Mouse (Mus musculus) testis, adult 10 weeks (tissue): ENCODE data around the gene Vmn1r236. TPM values are rescaled to one million over a fixed set of nuclear protein-coding genes. Genes with fewer than 3 reads are reported as not detected.

Experiments used
- polyA plus RNA-seq: library from polyadenylated mRNA; stranded (reverse); fragments of 350-450 nt; fragmentation: Illumina TruSeq; extraction: RNeasy Lipid Tissue Mini Kit (QIAGEN cat#74804); gene quantifications from one replicate; pipeline ENCODE4 v1.2.3, GENCODE M21; 2014; ENCODE audit warnings: low read depth, low replicate concordance

Gene Vmn1r236
- 0.07 TPM for polyA plus RNA-seq

DNA sequence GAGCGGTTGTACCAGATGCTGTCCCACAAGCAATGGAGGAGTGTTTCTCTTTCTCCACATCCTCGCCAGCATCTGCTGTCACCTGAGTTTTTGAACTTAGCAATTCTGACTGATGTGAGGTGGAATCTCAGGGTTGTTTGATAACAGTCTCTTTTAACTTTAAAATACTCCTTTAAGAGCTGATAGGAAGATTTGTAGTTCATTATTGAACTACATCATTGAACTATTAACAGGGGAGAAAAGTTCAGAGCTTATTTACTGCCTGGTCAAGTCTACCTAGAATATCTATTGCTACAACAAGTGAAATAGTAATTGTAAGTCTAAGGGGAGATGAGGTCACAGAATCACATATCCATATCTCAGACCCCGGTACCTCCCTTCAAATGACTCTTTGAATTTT is at the start of gene Vmn1r236:
Gene Vmn1r236, plus strand, starts transcription at position 301 of the 400 bp plus-strand sequence.

DNA sequence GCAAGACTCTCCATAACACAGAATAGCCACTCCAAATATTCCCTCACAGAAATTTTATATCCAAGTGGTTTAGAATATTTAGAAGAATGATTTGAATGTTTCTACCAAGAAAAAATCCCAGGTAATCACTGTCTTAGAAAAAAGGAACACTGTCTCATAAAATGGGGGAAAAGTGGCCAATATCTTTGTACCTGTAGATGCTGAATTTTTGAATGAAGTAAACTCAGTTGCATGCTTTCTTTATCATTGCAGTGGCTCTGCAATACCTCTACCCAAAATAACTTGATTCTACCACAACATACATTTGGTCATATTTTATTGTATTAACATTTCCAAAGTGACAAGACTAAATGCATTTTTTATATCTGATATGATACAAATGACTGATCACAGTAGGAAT is 26.6 kb upstream of the Vmn1r236 start, which contains the start of gene Vmn1r235:
Gene Vmn1r235, plus strand, starts transcription at position 301 of the 400 bp plus-strand sequence.

DNA sequence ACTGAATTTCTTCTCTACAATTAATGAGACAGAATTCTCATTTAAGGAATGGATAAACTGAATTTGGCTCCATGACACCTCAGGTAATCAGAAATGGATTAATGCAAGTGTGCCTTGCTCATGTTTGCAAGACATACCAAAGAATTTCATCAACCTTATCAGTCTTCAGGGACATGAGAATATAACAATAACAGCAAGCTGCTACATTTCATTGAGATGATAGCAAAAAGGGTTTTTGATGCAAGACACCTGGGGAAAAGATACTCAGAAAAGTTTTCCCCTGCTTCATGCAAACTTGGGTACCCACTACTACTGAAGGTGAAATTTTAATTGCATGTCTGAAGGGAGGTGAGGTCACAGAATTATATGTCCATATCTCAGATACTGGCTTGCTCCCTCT is 28.8 kb downstream of the Vmn1r236 start, which contains the start of gene Vmn1r237:
Gene Vmn1r237, plus strand, starts transcription at position 301 of the 400 bp plus-strand sequence.

Other genes starting within 250 kb of the Vmn1r236 start
- gene Vmn1r234, start 56.9 kb upstream of the Vmn1r236 start, polyA plus RNA-seq: 0.20 TPM
- gene Vmn1r235, start 26.5 kb upstream of the Vmn1r236 start, polyA plus RNA-seq: 0.15 TPM
- gene Vmn1r237, start 28.9 kb downstream of the Vmn1r236 start, polyA plus RNA-seq: not detected
- gene Zfp677, start 100.8 kb downstream of the Vmn1r236 start, polyA plus RNA-seq: 13.6 TPM
- gene Zfp54, start 140.3 kb downstream of the Vmn1r236 start, polyA plus RNA-seq: 54.2 TPM
- gene Zfp51, start 167.4 kb downstream of the Vmn1r236 start, polyA plus RNA-seq: 56.0 TPM
- gene Zfp53, start 206.1 kb downstream of the Vmn1r236 start, polyA plus RNA-seq: 4.3 TPM